Comparison of ENCODE assay signal across 19 mouse cellular contexts in the genomic region with DNA sequence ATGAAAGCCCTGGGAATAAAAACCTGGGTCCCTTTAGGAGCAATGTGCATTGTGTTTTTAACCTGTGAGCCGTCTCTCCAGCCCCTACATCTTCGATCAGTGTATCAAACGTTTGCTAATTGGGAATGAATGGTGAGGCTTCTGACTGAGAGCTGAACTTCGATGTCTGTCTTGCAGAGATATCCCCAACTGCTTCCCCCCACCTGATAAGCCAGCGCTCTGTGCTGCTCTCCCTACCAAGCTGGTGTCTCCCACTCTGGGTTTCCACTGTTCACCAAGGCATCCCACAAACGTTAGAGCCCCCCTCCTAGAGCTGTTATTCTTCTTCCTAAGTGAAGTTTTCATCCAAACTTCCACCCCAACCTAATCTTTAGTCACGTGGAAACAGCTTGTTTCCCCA.
"Had no signal": no experiment of that assay in that cellular context is flagged by ENCODE, and none has a peak within 500 bp of the region (broad histone marks: within the 10 kb centered on the region; RNA-seq: fewer than 3 reads in every experiment).

No protein-coding gene starts in this region.

- H3K27me3 ChIP-seq: megakaryocyte, embryonic 14.5 days; midbrain, embryonic 12.5 days; neural tube, embryonic 13.5 days; neural tube, embryonic 15.5 days had no signal

- DNase-seq: lung, adult 18-20 months; lung, embryonic 14.5 days; lung, postnatal 10 days; lung, postnatal 4 days; midbrain, embryonic 14.5 days; right cerebral cortex, adult 18-20 months; right cerebral cortex, postnatal 25 days; right cerebral cortex, postnatal 4 days; spleen, adult 18-20 months; thymus, adult 2 months; thymus, postnatal 25 days; thymus, postnatal 4 days had no signal

- H3K36me3 ChIP-seq: midbrain, embryonic 10.5 days; midbrain, embryonic 12.5 days; neural tube, embryonic 13.5 days; neural tube, embryonic 15.5 days had no signal

- H3K9me3 ChIP-seq: midbrain, embryonic 10.5 days; midbrain, embryonic 12.5 days; neural tube, embryonic 13.5 days; neural tube, embryonic 15.5 days had no signal

- ATAC-seq: midbrain, embryonic 16.5 days had no signal

- H3K4me1 ChIP-seq: megakaryocyte, embryonic 14.5 days; midbrain, embryonic 12.5 days; neural tube, embryonic 15.5 days had no signal

- H3K9ac ChIP-seq: lung, embryonic 14.5 days; midbrain, embryonic 12.5 days; neural tube, embryonic 13.5 days; neural tube, embryonic 15.5 days had no signal

- H3K4me3 ChIP-seq: megakaryocyte, embryonic 14.5 days; midbrain, embryonic 10.5 days; midbrain, embryonic 12.5 days; myocyte; neural tube, embryonic 13.5 days; neural tube, embryonic 15.5 days had no signal

- H3K4me2 ChIP-seq: lung, embryonic 14.5 days; midbrain, embryonic 12.5 days; neural tube, embryonic 13.5 days; neural tube, embryonic 15.5 days had no signal

- H3K27ac ChIP-seq: midbrain, embryonic 10.5 days; midbrain, embryonic 12.5 days; neural tube, embryonic 13.5 days; neural tube, embryonic 15.5 days had no signal
